Mouse (Mus musculus) kidney, embryonic 15.5 days (tissue): ENCODE data around the gene Gm17482. TPM values are rescaled to one million over a fixed set of nuclear protein-coding genes. Genes with fewer than 3 reads are reported as not detected.
"Not testable (repeated sequence)": the region's sequence is repeated elsewhere in the genome, so short reads cannot be mapped to it uniquely, and the experiment has no call there.

Source experiments
- ATAC-seq: fragments of 200-750 bp; cut with Nextera tagmentation; replicated peaks from 2 replicates; pipeline ENCODE4 v1.8.0; 2017; ENCODE audit warnings: moderate TSS enrichment; ENCODE audit not compliant: low FRiP score
- H3K27ac ChIP-seq: fragments of 300-500 bp; sonication (generic); 2 replicates; pipeline ENCODE4 v1.5.1; 2015; ENCODE audit warnings: mild to moderate bottlenecking, inconsistent platforms
- H3K27me3 ChIP-seq: fragments of 300-500 bp; sonication (generic); 2 replicates; pipeline ENCODE4 v1.6.1; 2015; ENCODE audit warnings: inconsistent platforms
- H3K36me3 ChIP-seq: fragments of 300-500 bp; sonication (generic); 2 replicates; pipeline ENCODE4 v1.6.1; 2015; ENCODE audit warnings: inconsistent platforms
- H3K4me1 ChIP-seq: fragments of 300-500 bp; sonication (generic); 2 replicates; pipeline ENCODE4 v1.6.1; 2015; ENCODE audit warnings: inconsistent platforms
- H3K4me2 ChIP-seq: fragments of 300-500 bp; sonication (generic); 2 replicates; pipeline ENCODE4 v1.6.1; 2015; ENCODE audit warnings: moderate library complexity, mild to moderate bottlenecking, inconsistent platforms
- H3K4me3 ChIP-seq: fragments of 300-500 bp; sonication (generic); replicated peaks from 2 replicates; pipeline ENCODE4 v1.5.1; 2015; ENCODE audit warnings: mild to moderate bottlenecking, inconsistent platforms
- H3K9ac ChIP-seq: fragments of 300-500 bp; sonication (generic); 2 replicates; pipeline ENCODE4 v1.6.1; 2015; ENCODE audit warnings: mild to moderate bottlenecking, inconsistent platforms
- H3K9me3 ChIP-seq: fragments of 300-500 bp; sonication (generic); replicated peaks from 2 replicates; pipeline ENCODE4 v1.6.1; 2016; ENCODE audit warnings: inconsistent platforms
- WGBS: fragments of 180-500 bp; shearing (Covaris S2); methylation state at CpG from one replicate; pipeline ENCODE4 v1.1.7; 2015; ENCODE audit warnings: mixed read lengths; 5-methylcytosine and 5-hydroxymethylcytosine counted together
- polyA plus RNA-seq: library from polyadenylated mRNA; unstranded; fragments of >200 nt; fragmentation: Nextera tagmentation; extraction: Ambion mirVana; gene quantifications from 2 replicates; pipeline ENCODE4 v1.2.1, GENCODE M21; 2015

The Gm17482 gene
- polyA plus RNA-seq, 1 experiment from 2014 or later: not detected

DNA sequence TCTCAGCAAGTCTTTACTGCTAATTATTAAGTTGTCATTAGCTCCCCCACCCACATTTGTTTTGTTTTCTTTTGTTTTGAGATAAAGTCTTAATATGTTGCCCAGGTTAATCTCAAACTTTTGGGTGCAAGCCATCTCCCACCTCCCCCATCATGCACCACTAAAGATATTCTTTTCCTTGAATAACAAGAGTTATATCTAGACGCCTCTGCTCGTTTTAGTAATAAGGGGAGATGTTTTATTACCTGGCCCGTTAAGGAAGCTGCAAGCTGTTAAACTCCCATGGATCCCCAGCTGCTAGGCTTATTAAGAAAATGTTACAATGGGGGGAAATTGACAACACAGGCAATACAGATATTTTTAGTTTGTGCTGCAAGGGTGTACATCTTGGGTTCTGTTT lies 3.4 kb downstream of the Gm17482 start:
- Histone ChIP-seq H3K27ac (no peak overlapping the region), H3K36me3 (no peaks in the 10 kb centered on the region), H3K9me3 (no peaks in the 10 kb centered on the region), H3K4me2 (no peak overlapping the region), H3K9ac (no peak overlapping the region), H3K4me1 (no peaks in the 10 kb centered on the region), H3K27me3 (no peaks in the 10 kb centered on the region), H3K4me3 (no peak overlapping the region)
- no peak for ATAC-seq
- WGBS: 53% methylated on average over 3 of the region's 3 CpGs

DNA sequence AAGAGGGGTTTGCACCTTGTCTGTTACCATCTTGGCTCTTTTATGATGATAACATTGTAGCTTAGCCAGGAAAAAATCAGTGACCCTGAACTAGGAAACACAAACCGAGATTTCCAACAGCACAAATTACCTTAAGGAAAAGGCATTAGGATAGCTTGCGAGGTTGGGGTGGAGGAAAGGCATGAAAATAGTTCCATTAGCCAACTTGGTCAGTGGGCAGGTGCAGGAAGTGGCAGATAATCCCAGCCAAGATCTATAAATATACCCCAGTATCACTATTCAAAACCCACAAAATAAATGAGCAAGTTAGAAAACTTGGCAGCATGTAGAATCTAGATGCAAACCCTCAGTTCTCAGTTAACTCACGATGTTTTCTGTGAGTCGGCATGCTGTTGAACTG lies 4.7 kb downstream of the Gm17482 start:
- no peak for ATAC-seq
- no peaks in the 10 kb centered on the region for H3K9me3 ChIP-seq
- no peaks in the 10 kb centered on the region for H3K4me1 ChIP-seq
- H3K27me3 ChIP-seq: no peaks in the 10 kb centered on the region
- no peak overlapping the region for H3K4me3 ChIP-seq
- H3K36me3 ChIP-seq: no peaks in the 10 kb centered on the region
- H3K9ac ChIP-seq: no peak overlapping the region
- H3K27ac ChIP-seq: no peak overlapping the region
- 61% methylated on average over 4 of the region's 4 CpGs for WGBS
- H3K4me2 ChIP-seq: no peak overlapping the region

DNA sequence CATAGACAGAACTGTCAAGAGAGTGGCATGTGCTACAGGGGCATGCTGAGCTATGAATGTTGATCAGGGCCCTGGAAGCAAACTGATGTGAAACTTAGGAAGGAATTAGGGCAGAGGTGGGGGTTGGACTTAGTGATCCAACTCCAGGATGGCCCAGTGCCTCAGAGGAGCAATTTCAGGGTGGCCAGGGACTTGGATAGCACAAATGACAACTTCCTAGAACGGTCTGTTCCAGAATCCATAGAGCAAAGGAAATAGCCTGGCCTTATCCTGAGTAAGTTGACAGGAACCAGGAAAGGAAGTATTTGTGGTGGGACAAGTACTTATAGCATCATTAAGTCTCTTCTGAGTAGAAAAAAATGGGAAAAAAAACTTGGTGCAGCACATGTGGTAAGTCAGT lies 5.4 kb downstream of the Gm17482 start:
- no peaks in the 10 kb centered on the region for H3K36me3 ChIP-seq
- no peak overlapping the region for H3K27ac ChIP-seq
- H3K4me2 ChIP-seq: no peak overlapping the region
- H3K9me3 ChIP-seq: no peaks in the 10 kb centered on the region
- H3K4me1 ChIP-seq: no peaks in the 10 kb centered on the region
- WGBS: 68% methylated on average over 1 of the region's 1 CpGs
- no peak overlapping the region for H3K9ac ChIP-seq
- ATAC-seq: no peak
- no peak overlapping the region for H3K4me3 ChIP-seq
- no peaks in the 10 kb centered on the region for H3K27me3 ChIP-seq

DNA sequence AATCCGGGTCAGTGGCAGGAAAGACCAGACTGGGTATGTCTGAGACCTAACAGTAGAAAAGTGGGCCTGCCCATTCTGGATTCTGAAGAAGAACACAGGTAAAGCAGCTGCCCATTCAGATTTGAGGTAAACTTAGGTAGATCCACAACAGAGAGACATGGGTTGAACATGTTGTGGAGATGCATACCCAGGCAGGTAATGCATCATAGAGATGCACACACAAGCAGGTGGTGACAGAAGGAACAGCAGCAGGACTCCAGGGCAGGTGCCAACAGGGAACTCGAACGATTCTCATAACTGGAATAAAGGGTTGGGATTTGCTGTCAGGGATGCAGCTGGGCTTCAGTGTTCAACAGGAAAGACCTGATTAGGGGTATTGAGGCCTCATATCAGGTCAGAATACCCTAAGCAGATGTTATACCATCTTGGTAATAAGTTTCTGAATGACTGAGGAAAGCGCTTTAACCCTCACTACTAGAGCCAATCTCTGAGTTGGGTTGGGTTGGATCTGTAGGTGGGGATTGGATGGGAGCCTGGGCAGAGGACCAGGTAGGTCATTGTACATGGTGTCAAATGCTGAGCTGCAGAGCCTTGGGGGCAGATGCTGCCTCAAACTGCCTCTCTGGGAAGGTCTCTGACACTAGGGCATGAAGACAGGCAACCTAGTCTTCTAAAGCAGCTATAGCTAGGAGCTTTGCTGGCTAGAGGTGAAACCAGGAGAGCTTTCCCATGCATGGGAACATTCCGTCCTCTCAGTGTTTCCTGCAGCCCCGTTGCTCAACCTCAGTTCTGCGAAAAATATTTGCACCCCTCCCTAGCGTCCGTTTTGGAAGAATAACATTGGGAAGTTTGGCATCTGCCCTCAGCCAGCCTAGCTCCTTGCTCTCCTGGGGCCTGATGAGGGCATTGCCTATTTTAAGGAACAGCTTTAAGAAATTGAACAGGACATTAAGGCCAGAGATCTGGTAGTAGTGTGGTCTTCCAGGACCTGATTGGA lies 11.2 kb downstream of the Gm17482 start:
- H3K36me3 ChIP-seq: no peaks in the 10 kb centered on the region
- H3K4me1 ChIP-seq: no peaks in the 10 kb centered on the region
- H3K27me3 ChIP-seq: no peaks in the 10 kb centered on the region
- no peak for ATAC-seq
- H3K9me3 ChIP-seq: no peaks in the 10 kb centered on the region
- H3K27ac ChIP-seq: no peak overlapping the region
- H3K9ac ChIP-seq: no peak overlapping the region
- 80% methylated on average over 9 of the region's 9 CpGs for WGBS
- no peak overlapping the region for H3K4me3 ChIP-seq
- H3K4me2 ChIP-seq: no peak overlapping the region

DNA sequence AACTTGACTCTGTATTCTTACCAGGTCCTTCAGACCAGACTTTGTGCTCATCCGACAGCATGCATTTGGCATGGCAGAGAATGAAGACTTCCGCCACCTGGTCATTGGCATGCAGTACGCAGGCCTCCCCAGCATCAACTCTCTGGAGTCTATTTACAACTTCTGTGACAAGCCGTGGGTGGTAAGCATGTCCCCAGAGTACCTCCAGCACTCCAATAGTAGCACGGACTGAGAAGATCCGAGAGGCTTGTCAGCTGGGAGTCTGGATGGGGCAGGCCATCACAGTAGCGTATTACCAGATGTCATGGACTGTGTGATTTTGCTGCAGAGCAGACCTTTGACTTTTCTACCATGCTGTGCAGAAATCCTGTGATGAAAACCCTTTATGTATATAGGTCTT lies 12.2 kb downstream of the Gm17482 start:
- Histone ChIP-seq H3K4me3 (no peak overlapping the region), H3K4me2 (no peak overlapping the region), H3K27ac (no peak overlapping the region), H3K36me3 (no peaks in the 10 kb centered on the region), H3K9me3 (no peaks in the 10 kb centered on the region), H3K4me1 (no peaks in the 10 kb centered on the region), H3K27me3 (no peaks in the 10 kb centered on the region), H3K9ac (no peak overlapping the region)
- ATAC-seq: no peak
- WGBS: 79% methylated on average over 7 of the region's 7 CpGs

DNA sequence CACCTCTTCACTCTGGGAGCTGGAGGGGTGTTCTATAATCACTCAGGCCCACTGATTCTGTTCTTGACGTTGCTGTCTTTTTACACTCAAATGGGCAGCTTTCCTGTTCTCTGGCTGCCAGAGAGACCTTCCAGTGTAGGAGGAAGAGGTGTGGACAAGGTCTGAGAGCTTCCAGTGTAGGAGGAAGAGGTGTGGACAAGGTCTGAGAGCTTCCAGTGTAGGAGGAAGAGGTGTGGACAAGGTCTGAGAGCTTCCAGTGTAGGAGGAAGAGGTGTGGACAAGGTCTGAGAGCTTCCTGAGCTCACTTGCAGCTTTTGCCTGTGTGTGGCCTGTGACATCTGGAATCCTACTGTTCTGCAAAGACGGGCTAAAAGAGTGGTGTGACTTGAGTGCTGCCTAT lies 13.3 kb downstream of the Gm17482 start:
- not testable (repeated sequence) for H3K9ac ChIP-seq, H3K9me3 ChIP-seq, H3K4me2 ChIP-seq, H3K27ac ChIP-seq, H3K36me3 ChIP-seq, H3K4me1 ChIP-seq, H3K4me3 ChIP-seq, ATAC-seq, H3K27me3 ChIP-seq
- 39% methylated on average over 2 of the region's 2 CpGs for WGBS

DNA sequence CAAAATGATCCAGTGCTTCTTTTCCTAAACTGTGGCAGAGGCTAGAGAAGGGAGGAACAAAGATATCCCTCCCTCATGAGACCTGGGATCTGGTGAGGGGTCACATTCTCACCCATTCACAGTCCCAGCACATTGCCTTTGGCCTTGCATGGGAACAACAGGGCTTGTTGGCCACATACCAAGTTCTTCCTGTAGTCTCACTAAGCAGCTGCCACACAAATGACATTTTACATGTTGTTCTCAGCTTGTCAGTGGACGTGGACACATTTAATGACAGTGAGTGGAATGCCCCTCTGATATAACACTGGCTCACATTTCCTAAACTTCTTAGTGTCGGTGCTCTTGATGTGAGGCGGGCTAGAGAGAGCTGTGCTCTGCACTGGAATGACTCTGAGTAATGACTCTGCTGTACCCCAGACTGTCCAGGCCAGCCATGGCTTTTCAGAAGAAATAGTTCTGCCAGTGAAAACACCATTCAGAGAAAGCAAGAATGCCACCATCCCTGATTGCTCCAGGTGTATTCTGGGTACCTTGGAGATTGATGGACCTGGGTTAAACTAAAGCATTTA lies 14.1 kb downstream of the Gm17482 start:
- 56% methylated on average over 3 of the region's 3 CpGs for WGBS
- no peaks in the 10 kb centered on the region for H3K4me1 ChIP-seq
- H3K36me3 ChIP-seq: no peaks in the 10 kb centered on the region
- H3K4me3 ChIP-seq: no peak overlapping the region
- no peak overlapping the region for H3K4me2 ChIP-seq
- no peaks in the 10 kb centered on the region for H3K27me3 ChIP-seq
- no peak overlapping the region for H3K9ac ChIP-seq
- ATAC-seq: no peak
- no peaks in the 10 kb centered on the region for H3K9me3 ChIP-seq
- no peak overlapping the region for H3K27ac ChIP-seq

DNA sequence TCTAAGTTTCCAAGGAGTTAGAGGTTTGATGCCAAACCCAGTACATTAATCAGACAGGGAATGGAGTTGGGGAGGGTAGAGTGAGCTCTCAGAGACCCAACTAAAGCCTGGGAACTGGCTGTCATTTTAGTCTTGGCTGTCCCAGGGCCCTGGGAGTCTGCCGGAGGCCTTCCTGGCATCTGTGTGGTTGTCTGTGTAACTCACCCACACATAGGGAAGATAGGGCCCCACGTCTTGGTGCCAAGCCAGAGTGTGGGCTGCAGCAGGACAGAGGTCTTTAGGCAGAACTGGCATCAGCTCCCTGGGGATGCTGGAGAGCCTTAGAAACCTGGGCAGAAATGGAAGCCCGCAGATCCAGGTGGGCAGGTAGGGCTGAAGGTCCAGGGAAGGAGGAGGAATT lies 14.8 kb downstream of the Gm17482 start:
- WGBS: 86% methylated on average over 3 of the region's 3 CpGs
- no peak overlapping the region for H3K4me3 ChIP-seq
- no peak for ATAC-seq

DNA sequence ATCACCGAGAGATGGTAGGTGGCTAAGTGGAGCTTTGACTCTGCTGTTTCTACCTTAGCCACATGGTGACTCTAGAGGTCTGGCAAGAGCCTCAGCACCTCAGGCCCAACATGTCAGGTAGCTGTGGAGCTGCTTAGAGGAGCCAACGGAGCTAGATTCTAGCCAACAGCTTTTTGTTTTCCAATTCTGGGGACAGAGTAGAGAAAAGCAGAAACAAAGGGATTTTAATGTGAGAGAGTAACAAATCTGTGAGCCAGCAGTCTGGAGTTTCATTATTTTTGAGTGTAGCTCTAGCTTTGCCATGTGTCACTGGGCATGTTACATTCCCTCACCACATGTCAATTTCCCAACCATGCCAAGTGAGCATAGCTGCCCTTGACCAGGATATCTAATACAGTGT lies 17.1 kb downstream of the Gm17482 start:
- Histone ChIP-seq H3K4me1 (no peaks in the 10 kb centered on the region), H3K27me3 (no peaks in the 10 kb centered on the region), H3K4me2 (no peak overlapping the region), H3K9me3 (no peaks in the 10 kb centered on the region), H3K9ac (no peak overlapping the region), H3K27ac (no peak overlapping the region), H3K36me3 (no peaks in the 10 kb centered on the region), H3K4me3 (no peak overlapping the region)
- ATAC-seq: no peak
- WGBS: 75% methylated on average over 2 of the region's 2 CpGs

More for the DNA sequence above, 14.8 kb downstream of the Gm17482 start:
- no peaks in the 10 kb centered on the region for H3K36me3 ChIP-seq
- no peak overlapping the region for H3K27ac ChIP-seq
- H3K4me2 ChIP-seq: no peak overlapping the region
- no peaks in the 10 kb centered on the region for H3K4me1 ChIP-seq
- H3K9me3 ChIP-seq: no peaks in the 10 kb centered on the region
- H3K9ac ChIP-seq: no peak overlapping the region
- H3K27me3 ChIP-seq: no peaks in the 10 kb centered on the region

DNA sequence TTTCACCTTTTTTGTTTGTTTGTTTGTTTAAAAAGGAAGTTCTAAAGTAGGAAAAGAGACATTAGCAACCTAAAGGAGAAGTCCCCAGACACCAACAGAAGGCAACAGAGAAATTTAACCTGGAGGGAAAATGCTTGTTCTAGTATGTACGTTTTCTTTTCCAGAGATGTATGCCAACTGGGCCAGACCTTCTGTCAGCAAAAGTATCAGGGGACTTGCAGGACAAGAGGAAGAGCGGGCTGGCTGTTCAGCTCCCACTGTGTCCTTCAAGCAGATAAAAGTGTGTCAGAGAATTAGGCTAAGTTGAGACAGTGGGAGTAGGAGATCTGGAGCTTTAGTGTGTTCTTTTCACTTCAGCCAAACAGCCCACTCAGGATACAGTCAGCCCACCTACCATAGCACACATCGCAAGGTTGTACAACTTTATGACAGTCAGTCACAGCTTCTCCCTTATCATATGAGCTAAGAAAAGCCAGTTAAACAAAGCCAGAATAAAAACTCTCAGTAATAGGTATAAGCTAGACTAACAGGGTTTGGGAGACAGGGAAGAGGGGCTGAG lies 18.4 kb downstream of the Gm17482 start:
- H3K36me3 ChIP-seq: no peaks in the 10 kb centered on the region
- no peaks in the 10 kb centered on the region for H3K9me3 ChIP-seq
- no peak overlapping the region for H3K4me2 ChIP-seq
- no peak for ATAC-seq
- no peak overlapping the region for H3K27ac ChIP-seq
- no peaks in the 10 kb centered on the region for H3K27me3 ChIP-seq
- H3K4me1 ChIP-seq: no peaks in the 10 kb centered on the region
- H3K9ac ChIP-seq: no peak overlapping the region
- H3K4me3 ChIP-seq: no peak overlapping the region
- WGBS: 82% methylated on average over 3 of the region's 3 CpGs

DNA sequence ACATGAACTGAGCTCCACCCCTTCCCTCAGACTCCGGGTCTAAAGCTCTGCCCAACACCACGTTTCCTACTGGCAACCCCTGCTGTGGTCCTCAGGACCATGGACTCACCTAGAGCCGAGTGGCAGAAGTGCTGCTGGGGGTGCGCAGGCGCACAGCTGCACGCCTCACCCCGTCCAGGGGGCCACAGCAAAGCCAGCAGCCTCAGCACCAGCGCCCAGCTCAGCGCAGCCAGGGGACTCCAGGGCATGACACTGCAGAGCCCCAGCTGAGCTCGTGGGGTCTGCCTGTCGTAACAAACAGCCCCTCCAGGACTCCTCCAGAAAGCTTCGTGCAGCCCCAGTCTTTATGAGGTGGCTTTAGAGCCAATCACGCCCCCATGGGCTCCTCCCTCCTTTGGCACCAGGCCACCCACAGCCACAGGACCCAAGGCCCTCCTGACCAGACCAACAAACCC lies 24.4 kb downstream of the Gm17482 start:
- H3K4me3 ChIP-seq: peak overlapping the region; percentile 33
- H3K4me1 ChIP-seq: peaks cover 8% of the 10 kb centered on the region
- H3K9ac ChIP-seq: peak overlapping the region; percentile 36; the same call in 1 of the 2 replicates
- no peaks in the 10 kb centered on the region for H3K9me3 ChIP-seq
- ATAC-seq: peak; percentile 29; the same call in 1 of the 2 replicates
- peak overlapping the region; percentile 62 for H3K4me2 ChIP-seq
- 4% methylated on average over 13 of the region's 13 CpGs for WGBS
- H3K27me3 ChIP-seq: no peaks in the 10 kb centered on the region
- no peaks in the 10 kb centered on the region for H3K36me3 ChIP-seq
- H3K27ac ChIP-seq: no peak overlapping the region
